Mouse (Mus musculus): ENCODE measurements around the gene Anapc7. TPM values are rescaled to one million over a fixed set of nuclear protein-coding genes. Genes with fewer than 3 reads are reported as not detected.
A peak's percentile ranks its signal among the peaks of the same experiment; 100 is the strongest.
"Not testable (repeated sequence)": the region's sequence is repeated elsewhere in the genome, so short reads cannot be mapped to it uniquely, and the experiment has no call there.

Gene Anapc7
- polyA plus RNA-seq, 1 experiment from 2014 or later: 56.5 TPM

DNA sequence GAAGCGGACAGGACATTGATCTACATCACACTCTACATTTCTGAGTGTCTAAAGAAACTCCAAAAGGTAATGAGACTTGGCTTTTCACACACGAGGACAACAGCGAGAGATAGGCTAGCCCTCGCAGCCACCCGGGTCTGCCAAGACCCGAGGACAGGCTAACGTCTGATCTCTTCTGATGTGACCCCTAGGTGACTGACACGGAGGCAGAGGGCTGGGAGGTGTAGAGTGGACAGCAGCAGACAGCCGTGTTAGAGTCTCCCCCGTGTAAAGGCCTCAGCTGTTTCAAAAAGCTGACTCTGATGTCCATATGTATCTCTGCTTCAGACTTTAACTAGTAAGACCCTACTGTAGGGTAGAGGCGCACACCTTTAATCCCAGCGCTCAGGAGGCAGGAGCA lies 18.1 kb upstream of the Anapc7 start:
- no peak overlapping the region for H3K27ac ChIP-seq (ENCODE audit: low read length)
- peaks cover 61% of the 10 kb centered on the region for H3K36me3 ChIP-seq (ENCODE audit: insufficient read depth, low read length)
- no peak overlapping the region for H3K4me3 ChIP-seq (ENCODE audit: low read length)
- no peaks in the 10 kb centered on the region for H3K27me3 ChIP-seq (ENCODE audit: insufficient read depth, low read length)
- H3K4me2 ChIP-seq (replicated peaks; ENCODE audit: low read depth, low read length): no peak overlapping the region
- H3K4me1 ChIP-seq (ENCODE audit: insufficient read depth, low read length): no peaks in the 10 kb centered on the region
- ATAC-seq (ENCODE audit: low FRiP score, low TSS enrichment): no peak
- WGBS: 90% methylated on average over 12 of the region's 12 CpGs
- no peak overlapping the region for H3K9ac ChIP-seq (replicated peaks; ENCODE audit: low read length)
- H3K9me3 ChIP-seq (ENCODE audit: low read length): 0 out of 2 replicates have a peak, but pooled peaks cover 3% of the 10 kb centered on the region

DNA sequence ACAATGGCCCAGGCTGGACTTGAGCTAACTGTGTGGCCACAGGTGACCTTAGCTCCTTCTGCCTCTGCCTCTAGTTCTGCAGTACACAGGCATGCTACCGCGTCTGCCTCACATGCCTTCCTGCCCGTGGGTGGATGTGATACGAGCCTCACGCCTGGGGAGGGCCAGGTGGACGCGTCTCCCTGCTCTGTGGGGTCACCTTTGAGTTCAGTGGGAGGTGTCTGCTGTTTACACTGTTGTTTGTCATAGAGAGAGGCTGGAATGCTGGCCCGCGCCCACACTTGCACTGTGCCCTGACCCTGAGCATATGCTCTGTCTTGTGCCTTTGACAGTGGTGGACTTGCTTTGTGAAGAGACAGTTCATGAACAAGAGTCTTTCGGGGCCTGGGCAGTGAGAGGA lies 16.0 kb upstream of the Anapc7 start:
- Histone ChIP-seq H3K4me1 (ENCODE audit: insufficient read depth, low read length) (no peaks in the 10 kb centered on the region), H3K27ac (ENCODE audit: low read length) (no peak overlapping the region), H3K27me3 (ENCODE audit: insufficient read depth, low read length) (no peaks in the 10 kb centered on the region), H3K4me2 (replicated peaks; ENCODE audit: low read depth, low read length) (no peak overlapping the region), H3K36me3 (ENCODE audit: insufficient read depth, low read length) (peaks cover 62% of the 10 kb centered on the region), H3K9me3 (ENCODE audit: low read length) (peaks cover 7% of the 10 kb centered on the region; the same call in 1 of the 2 replicates), H3K4me3 (ENCODE audit: low read length) (no peak overlapping the region), H3K9ac (replicated peaks; ENCODE audit: low read length) (no peak overlapping the region)
- 79% methylated on average over 10 of the region's 10 CpGs for WGBS
- ATAC-seq (ENCODE audit: low FRiP score, low TSS enrichment): no peak

DNA sequence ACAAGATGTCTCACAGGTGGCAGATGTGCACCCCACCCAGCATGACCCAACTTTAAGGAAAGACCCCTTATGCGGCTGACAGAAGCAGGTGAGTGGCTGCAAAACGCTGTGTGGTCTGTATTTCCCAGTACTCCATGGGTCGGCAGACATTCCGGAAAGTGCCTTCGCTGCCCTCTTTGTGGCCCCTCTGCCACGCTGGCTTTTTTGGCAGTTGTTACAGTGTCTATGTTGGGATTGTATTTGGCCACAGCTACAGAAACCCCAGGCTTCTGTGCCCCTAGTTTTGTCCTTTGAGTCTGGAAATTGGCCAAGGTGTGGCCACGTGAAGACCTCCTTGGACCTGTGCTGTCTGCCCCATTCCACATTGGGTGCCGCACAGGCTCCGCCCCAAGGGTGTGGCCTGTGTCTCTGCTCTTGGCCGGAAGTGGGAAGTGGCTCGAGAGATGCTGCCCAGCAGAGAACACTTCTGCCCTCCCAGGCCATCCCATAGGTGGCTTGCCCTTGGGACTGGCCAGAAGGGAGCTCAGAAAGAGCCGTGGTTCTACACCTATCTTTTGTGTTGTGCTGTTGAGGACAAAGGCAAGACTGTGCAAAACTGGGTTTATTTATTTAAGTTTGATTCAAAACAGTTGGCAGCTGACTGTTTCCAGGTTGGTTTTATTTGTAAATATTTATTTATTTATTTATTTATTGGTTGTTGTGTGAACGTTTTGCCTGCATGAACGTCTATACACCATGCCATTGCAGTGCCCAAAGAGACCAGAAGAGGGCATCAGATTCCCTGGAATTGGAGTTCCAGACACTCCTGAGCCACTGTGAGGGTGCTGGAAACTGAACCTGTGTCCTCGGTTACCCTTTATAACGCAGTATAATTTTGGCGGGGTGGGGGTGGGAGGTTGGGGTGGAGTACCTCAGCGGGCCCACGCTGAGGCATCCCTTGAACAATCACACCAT lies 11.5 kb upstream of the Anapc7 start:
- no peak overlapping the region for H3K9ac ChIP-seq (replicated peaks; ENCODE audit: low read length)
- H3K27ac ChIP-seq (ENCODE audit: low read length): no peak overlapping the region
- H3K27me3 ChIP-seq (ENCODE audit: insufficient read depth, low read length): no peaks in the 10 kb centered on the region
- peaks cover 36% of the 10 kb centered on the region for H3K36me3 ChIP-seq (ENCODE audit: insufficient read depth, low read length)
- H3K9me3 ChIP-seq (ENCODE audit: low read length): peaks cover 8% of the 10 kb centered on the region; the same call in 1 of the 2 replicates
- peaks cover 4% of the 10 kb centered on the region; the same call in 1 of the 2 replicates for H3K4me1 ChIP-seq (ENCODE audit: insufficient read depth, low read length)
- WGBS: 88% methylated on average over 19 of the region's 19 CpGs
- no peak overlapping the region for H3K4me2 ChIP-seq (replicated peaks; ENCODE audit: low read depth, low read length)
- H3K4me3 ChIP-seq (ENCODE audit: low read length): no peak overlapping the region
- no peak for ATAC-seq (ENCODE audit: low FRiP score, low TSS enrichment)

DNA sequence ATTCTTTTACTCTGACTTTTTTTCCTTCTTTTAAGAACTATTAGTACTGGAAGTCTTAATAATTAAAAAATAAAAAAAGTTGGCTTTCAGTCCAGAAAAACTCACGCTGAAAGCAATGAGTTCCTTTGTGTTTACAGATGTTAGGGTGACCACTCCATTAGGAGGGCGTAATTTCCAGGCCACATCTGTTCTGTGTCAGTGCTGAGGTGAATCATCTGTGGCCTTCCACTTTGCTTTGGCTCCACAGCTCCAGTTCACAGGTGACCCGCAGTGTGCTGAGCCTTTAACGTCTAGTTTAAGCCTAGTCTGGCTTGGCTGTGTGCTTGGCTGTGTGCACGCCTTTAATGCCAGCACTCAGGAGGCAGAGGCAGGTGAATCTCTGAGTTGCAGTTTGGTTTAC lies 9.6 kb upstream of the Anapc7 start:
- H3K9me3 ChIP-seq (ENCODE audit: low read length): peaks cover 5% of the 10 kb centered on the region; the same call in 1 of the 2 replicates
- H3K36me3 ChIP-seq (ENCODE audit: insufficient read depth, low read length): peaks cover 16% of the 10 kb centered on the region
- H3K4me2 ChIP-seq (replicated peaks; ENCODE audit: low read depth, low read length): no peak overlapping the region
- no peak for ATAC-seq (ENCODE audit: low FRiP score, low TSS enrichment)
- peaks cover 4% of the 10 kb centered on the region; the same call in 1 of the 2 replicates for H3K4me1 ChIP-seq (ENCODE audit: insufficient read depth, low read length)
- H3K27ac ChIP-seq (ENCODE audit: low read length): no peak overlapping the region
- no peak overlapping the region for H3K9ac ChIP-seq (replicated peaks; ENCODE audit: low read length)
- WGBS: 73% methylated on average over 5 of the region's 5 CpGs
- H3K27me3 ChIP-seq (ENCODE audit: insufficient read depth, low read length): no peaks in the 10 kb centered on the region
- no peak overlapping the region for H3K4me3 ChIP-seq (ENCODE audit: low read length)

DNA sequence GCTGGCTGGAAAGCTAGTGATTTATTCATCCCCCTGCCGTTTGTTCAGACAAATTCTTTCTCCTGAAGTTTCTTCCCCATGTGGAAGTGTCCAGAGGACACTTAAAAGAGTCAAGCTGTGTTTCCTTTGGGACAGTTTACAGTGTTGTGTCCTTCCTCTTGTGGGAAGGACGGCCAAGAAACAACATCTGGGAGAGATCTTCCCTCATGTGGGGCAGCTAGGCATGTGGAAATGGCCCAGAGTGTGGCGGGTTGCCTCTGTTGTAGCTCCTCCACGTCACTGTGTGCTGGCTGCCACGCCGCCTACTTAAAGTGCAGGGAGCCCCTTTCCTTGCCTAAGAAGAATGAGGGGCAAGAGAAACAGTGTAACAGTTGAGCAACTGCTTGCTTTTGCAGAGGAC lies 8.7 kb upstream of the Anapc7 start:
- H3K4me2 ChIP-seq (replicated peaks; ENCODE audit: low read depth, low read length): no peak overlapping the region
- 0 out of 2 replicates have a peak, but pooled peaks have one; percentile 54 for ATAC-seq (ENCODE audit: low FRiP score, low TSS enrichment)
- H3K4me3 ChIP-seq (ENCODE audit: low read length): no peak overlapping the region
- no peak overlapping the region for H3K9ac ChIP-seq (replicated peaks; ENCODE audit: low read length)
- no peaks in the 10 kb centered on the region for H3K27me3 ChIP-seq (ENCODE audit: insufficient read depth, low read length)
- H3K9me3 ChIP-seq (ENCODE audit: low read length): peaks cover 5% of the 10 kb centered on the region; the same call in 1 of the 2 replicates
- 38% methylated on average over 6 of the region's 6 CpGs for WGBS
- H3K27ac ChIP-seq (ENCODE audit: low read length): peak overlapping the region; percentile 14; the same call in 1 of the 2 replicates
- H3K36me3 ChIP-seq (ENCODE audit: insufficient read depth, low read length): peaks cover 8% of the 10 kb centered on the region
- peaks cover 4% of the 10 kb centered on the region; the same call in 1 of the 2 replicates for H3K4me1 ChIP-seq (ENCODE audit: insufficient read depth, low read length)

DNA sequence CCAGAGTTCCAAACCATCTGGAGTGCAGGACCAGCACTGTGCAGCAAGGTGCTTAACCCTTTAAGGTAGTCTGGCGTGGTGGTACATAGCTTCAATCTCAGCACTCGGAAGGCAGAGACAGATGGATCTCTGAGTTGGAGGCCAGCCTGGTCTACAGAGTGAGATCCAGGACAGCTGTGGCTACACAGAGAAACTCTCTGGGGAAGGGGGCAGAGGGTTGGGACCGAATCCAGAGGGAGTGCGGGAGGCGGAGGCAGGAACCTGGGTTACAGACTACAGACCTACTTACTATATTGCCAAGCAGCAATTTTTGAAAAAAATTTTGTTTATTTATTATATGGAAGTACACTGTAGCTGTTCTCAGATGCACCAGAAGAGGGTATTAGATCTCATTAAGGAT lies 7.1 kb upstream of the Anapc7 start:
- Histone ChIP-seq H3K27me3 (ENCODE audit: insufficient read depth, low read length) (no peaks in the 10 kb centered on the region), H3K9ac (replicated peaks; ENCODE audit: low read length) (no peak overlapping the region), H3K36me3 (ENCODE audit: insufficient read depth, low read length) (peaks cover 8% of the 10 kb centered on the region), H3K9me3 (ENCODE audit: low read length) (peaks cover 5% of the 10 kb centered on the region; the same call in 1 of the 2 replicates), H3K4me1 (ENCODE audit: insufficient read depth, low read length) (peaks cover 4% of the 10 kb centered on the region; the same call in 1 of the 2 replicates), H3K27ac (ENCODE audit: low read length) (no peak overlapping the region), H3K4me3 (ENCODE audit: low read length) (no peak overlapping the region), H3K4me2 (replicated peaks; ENCODE audit: low read depth, low read length) (no peak overlapping the region)
- WGBS: 90% methylated on average over 5 of the region's 5 CpGs
- ATAC-seq (ENCODE audit: low FRiP score, low TSS enrichment): no peak

DNA sequence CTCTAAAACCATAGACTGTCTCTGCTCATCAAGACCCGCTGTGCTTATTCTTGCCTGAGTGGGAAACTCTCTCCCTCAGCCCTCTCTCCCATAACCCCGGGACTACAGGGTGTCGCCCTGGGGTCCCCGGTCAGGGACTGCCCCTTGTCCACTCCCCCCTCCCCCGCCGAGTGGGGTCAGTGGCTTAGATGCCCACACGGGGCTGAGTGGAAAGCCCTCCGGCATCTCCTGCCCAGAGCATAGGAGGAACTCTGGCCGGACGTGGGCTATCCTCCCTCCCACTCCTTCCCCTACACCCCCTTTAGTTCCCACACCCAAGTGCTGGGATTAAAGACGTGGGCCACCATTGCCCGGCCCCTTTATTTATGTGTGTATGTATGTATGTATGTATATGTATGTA lies 6.0 kb upstream of the Anapc7 start:
- no peak overlapping the region for H3K27ac ChIP-seq (ENCODE audit: low read length)
- H3K36me3 ChIP-seq (ENCODE audit: insufficient read depth, low read length): peaks cover under 1% of the 10 kb centered on the region; the same call in 1 of the 2 replicates
- H3K9ac ChIP-seq (replicated peaks; ENCODE audit: low read length): no peak overlapping the region
- no peak overlapping the region for H3K4me3 ChIP-seq (ENCODE audit: low read length)
- no peaks in the 10 kb centered on the region for H3K27me3 ChIP-seq (ENCODE audit: insufficient read depth, low read length)
- H3K9me3 ChIP-seq (ENCODE audit: low read length): peaks cover 2% of the 10 kb centered on the region; the same call in 1 of the 2 replicates
- H3K4me1 ChIP-seq (ENCODE audit: insufficient read depth, low read length): peaks cover 4% of the 10 kb centered on the region; the same call in 1 of the 2 replicates
- 88% methylated on average over 12 of the region's 12 CpGs for WGBS
- no peak overlapping the region for H3K4me2 ChIP-seq (replicated peaks; ENCODE audit: low read depth, low read length)
- no peak for ATAC-seq (ENCODE audit: low FRiP score, low TSS enrichment)

DNA sequence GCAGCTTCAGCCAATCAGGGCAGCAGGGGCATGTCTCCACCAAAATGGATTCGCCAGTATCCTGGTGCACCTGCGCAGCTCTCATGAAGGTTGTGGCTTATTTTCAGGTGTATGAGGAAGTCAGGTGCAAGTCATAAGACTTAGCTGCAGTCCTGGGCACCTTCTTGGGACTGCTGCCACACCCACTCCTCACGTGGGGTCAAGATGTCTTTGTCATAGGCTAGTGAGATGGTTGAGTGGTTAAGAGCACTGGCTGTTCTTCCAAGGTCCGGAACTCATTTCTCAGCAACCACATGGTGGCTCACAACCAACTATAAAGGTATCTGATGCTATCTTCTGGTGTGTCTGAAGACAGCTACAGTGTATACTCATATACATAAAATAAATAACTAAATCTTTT lies 817 bp upstream of the Anapc7 start:
- H3K27me3 ChIP-seq (ENCODE audit: insufficient read depth, low read length); H3K9ac ChIP-seq (replicated peaks; ENCODE audit: low read length); H3K27ac ChIP-seq (ENCODE audit: low read length); H3K36me3 ChIP-seq (ENCODE audit: insufficient read depth, low read length); H3K4me3 ChIP-seq (ENCODE audit: low read length); H3K9me3 ChIP-seq (ENCODE audit: low read length): not testable (repeated sequence)
- ATAC-seq (ENCODE audit: low FRiP score, low TSS enrichment): 0 out of 2 replicates have a peak, but pooled peaks have one; percentile 36
- WGBS: 53% methylated on average over 4 of the region's 4 CpGs
- Histone ChIP-seq H3K4me1 (ENCODE audit: insufficient read depth, low read length) (peaks cover 18% of the 10 kb centered on the region), H3K4me2 (replicated peaks; ENCODE audit: low read depth, low read length) (0 out of 2 replicates have a peak overlapping the region, but pooled peaks have one; percentile 87)

DNA sequence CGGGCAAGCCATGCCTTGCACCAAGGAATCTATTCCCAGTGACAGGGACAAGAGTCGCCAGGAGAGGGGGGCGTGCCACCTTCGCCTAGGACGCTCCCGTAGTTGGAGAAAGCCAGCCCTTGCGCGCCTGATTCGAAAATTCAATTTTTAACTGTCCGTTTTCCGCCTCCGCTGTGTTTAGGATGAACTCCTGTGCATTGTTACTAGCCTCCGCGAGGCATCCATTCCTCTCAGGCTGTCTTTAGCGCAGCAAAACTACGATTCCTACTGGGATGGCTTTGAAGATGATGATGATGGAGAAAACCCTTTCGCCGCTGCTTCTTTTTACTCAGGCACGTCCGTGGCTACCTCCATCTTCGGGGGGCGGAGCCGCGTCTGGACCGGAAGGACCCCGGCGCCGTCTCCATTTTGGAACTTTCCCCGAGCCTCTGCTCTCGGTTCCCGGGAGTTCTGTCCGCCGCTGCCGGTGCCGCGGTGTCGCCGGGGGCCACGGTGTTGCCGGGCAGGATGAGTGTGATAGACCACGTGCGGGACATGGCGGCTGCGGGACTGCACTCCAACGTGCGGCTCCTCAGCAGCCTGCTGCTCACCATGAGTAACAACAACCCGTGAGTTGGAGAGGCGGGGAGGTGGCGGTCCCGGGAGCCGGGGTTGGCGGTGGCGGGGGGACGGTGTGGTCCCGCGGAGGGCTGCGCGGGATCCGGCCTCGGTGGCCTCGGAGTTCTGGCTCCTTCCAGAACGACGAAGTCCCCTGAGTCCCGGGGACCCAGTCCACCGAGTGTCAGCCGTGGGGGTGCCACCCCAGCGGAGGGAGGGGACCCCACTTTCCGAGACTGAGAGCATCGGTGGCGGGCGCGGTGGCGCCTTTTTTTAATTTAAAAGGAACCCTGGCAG lies 825 bp downstream of the Anapc7 start:
- WGBS: under 1% methylated on average over 71 of the region's 73 CpGs
- H3K27me3 ChIP-seq (ENCODE audit: insufficient read depth, low read length): no peaks in the 10 kb centered on the region
- no peaks in the 10 kb centered on the region for H3K9me3 ChIP-seq (ENCODE audit: low read length)
- peaks cover 18% of the 10 kb centered on the region for H3K4me1 ChIP-seq (ENCODE audit: insufficient read depth, low read length)
- H3K36me3 ChIP-seq (ENCODE audit: insufficient read depth, low read length): 0 out of 2 replicates have a peak, but pooled peaks cover 2% of the 10 kb centered on the region
- peak overlapping the region; percentile 99 for H3K4me3 ChIP-seq (ENCODE audit: low read length)
- peak overlapping the region; percentile 94 for H3K27ac ChIP-seq (ENCODE audit: low read length)
- ATAC-seq (ENCODE audit: low FRiP score, low TSS enrichment): peak; percentile 86
- peak overlapping the region; percentile 95 for H3K9ac ChIP-seq (replicated peaks; ENCODE audit: low read length)
- peak overlapping the region; percentile 87 for H3K4me2 ChIP-seq (replicated peaks; ENCODE audit: low read depth, low read length)

All from kidney, embryonic 16.5 days (tissue).